ENCODE assay signal across 8 mouse cellular contexts in the genomic region with DNA sequence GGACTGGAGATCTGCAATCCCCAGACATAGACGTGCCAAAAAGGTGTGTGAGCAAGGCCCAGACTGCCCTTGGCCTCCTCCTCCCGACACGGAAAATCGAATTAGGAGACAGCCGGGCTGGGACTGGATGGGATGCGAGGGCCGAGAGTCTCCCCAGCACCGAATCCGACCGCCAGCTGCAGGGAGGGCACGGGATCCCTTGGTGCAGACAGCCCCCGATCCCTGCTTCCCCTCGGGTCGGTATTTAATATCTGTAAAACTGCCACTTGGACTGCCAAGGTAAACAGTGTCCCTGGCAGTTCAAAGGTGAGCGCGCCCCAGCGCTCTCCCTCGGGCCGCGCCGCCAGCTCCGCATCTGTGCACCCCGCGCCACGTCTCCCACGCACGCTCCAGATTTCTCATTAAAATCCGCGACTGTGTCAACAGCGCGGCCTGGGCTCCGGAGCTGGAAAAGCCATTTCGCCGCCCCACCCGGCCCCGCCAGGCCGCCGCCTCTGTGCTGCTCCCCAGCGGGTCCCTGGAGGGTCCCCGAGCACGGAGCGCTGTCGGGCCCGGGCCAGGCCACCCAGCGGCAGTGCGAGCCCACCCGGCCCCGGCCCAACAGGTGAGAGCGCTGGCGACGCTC. TPM values are rescaled to one million over a fixed set of nuclear protein-coding genes. Genes with fewer than 3 reads are reported as not detected.
DNase-seq lines count a peak whose midpoint lies in the region; ATAC-seq and TF ChIP-seq lines count a peak whose summit lies in the region.

No protein-coding gene starts in this region.

- H3K4me3 ChIP-seq in hindbrain, embryonic 12.5 days, result peak overlapping the region; percentile 43
- peak overlapping the region; percentile 21; the same call in 1 of the 2 replicates for H3K4me3 ChIP-seq in liver, embryonic 15.5 days (replicated peaks)
- peak overlapping the region; percentile 35 for H3K4me3 ChIP-seq in stomach, postnatal 0 days (ENCODE audit: low read depth, low read length)

- H3K27ac ChIP-seq in hindbrain, embryonic 12.5 days, result no peak overlapping the region
- H3K27ac ChIP-seq in liver, embryonic 15.5 days (replicated peaks), result no peak overlapping the region
- H3K27ac ChIP-seq in stomach, postnatal 0 days (replicated peaks), result no peak overlapping the region

- H3K9ac ChIP-seq in hindbrain, embryonic 12.5 days, result peak overlapping the region; percentile 49
- no peak overlapping the region for H3K9ac ChIP-seq in liver, embryonic 15.5 days
- peak overlapping the region; percentile 45; the same call in 1 of the 2 replicates for H3K9ac ChIP-seq in stomach, postnatal 0 days (ENCODE audit: low read length)

- WGBS in hindbrain, embryonic 12.5 days, result under 1% methylated on average over 51 of the region's 51 CpGs
- 3% methylated on average over 51 of the region's 51 CpGs for WGBS in liver, embryonic 15.5 days (ENCODE audit: insufficient replicate concordance)
- 3% methylated on average over 47 of the region's 51 CpGs for WGBS in stomach, postnatal 0 days

- no peak for TF ChIP-seq EP300 in stomach, postnatal 0 days (optimal IDR thresholded peaks at IDR 0.05)

- H3K27me3 ChIP-seq in hindbrain, embryonic 12.5 days, result peaks cover 63% of the 10 kb centered on the region
- peaks cover 73% of the 10 kb centered on the region for H3K27me3 ChIP-seq in liver, embryonic 15.5 days
- H3K27me3 ChIP-seq in stomach, postnatal 0 days (ENCODE audit: control insufficient read depth, insufficient read depth, low read length), result peaks cover 4% of the 10 kb centered on the region; the same call in 1 of the 2 replicates

- intact Hi-C loops in gastrocnemius, postnatal 14 days (cut with DNase I; ENCODE audit: low total_unique reads), result no loop called here
- intact Hi-C loops in gastrocnemius, postnatal 36 days (cut with DNase I), result no loop called here

- peak overlapping the region; percentile 81 for H3K4me2 ChIP-seq in hindbrain, embryonic 12.5 days (replicated peaks)
- peak overlapping the region; percentile 48 for H3K4me2 ChIP-seq in liver, embryonic 15.5 days
- H3K4me2 ChIP-seq in stomach, postnatal 0 days (replicated peaks; ENCODE audit: low read depth), result peak overlapping the region; percentile 61

- DNase-seq in gastrocnemius, postnatal 14 days, result peak; percentile 15
- no peak for DNase-seq in gastrocnemius, postnatal 36 days
- peak; percentile 37 for DNase-seq in ES-CJ7 (ENCODE audit: low read depth, low spot score)
- peak; percentile 24 for DNase-seq in stomach, postnatal 0 days (ENCODE audit: low spot score)
- DNase-seq in thymus, adult 18-20 months, result no peak

- no peaks in the 10 kb centered on the region for H3K36me3 ChIP-seq in hindbrain, embryonic 12.5 days
- H3K36me3 ChIP-seq in liver, embryonic 15.5 days (replicated peaks), result no peaks in the 10 kb centered on the region
- H3K36me3 ChIP-seq in stomach, postnatal 0 days (ENCODE audit: control insufficient read depth, insufficient read depth, low read length), result no peaks in the 10 kb centered on the region

- peaks cover 12% of the 10 kb centered on the region for H3K4me1 ChIP-seq in hindbrain, embryonic 12.5 days
- no peaks in the 10 kb centered on the region for H3K4me1 ChIP-seq in liver, embryonic 15.5 days (replicated peaks)
- H3K4me1 ChIP-seq in stomach, postnatal 0 days (replicated peaks; ENCODE audit: control insufficient read depth, insufficient read depth), result no peaks in the 10 kb centered on the region; the same call in 1 of the 2 replicates

- peak; percentile 65 for ATAC-seq in hindbrain, embryonic 12.5 days (ENCODE audit: low FRiP score)
- ATAC-seq in liver, embryonic 15.5 days (ENCODE audit: insufficient read depth), result no peak
- ATAC-seq in stomach, postnatal 0 days (ENCODE audit: low FRiP score, low TSS enrichment), result peak; percentile 46; the same call in 1 of the 2 replicates
- no peak for ATAC-seq in erythroid progenitor cell, adult 5-6 weeks (replicated peaks; ENCODE audit: low FRiP score, poor library complexity, severe bottlenecking)

- no peaks in the 10 kb centered on the region for H3K9me3 ChIP-seq in hindbrain, embryonic 12.5 days (replicated peaks)
- H3K9me3 ChIP-seq in liver, embryonic 15.5 days (replicated peaks), result no peaks in the 10 kb centered on the region
- H3K9me3 ChIP-seq in stomach, postnatal 0 days (ENCODE audit: control insufficient read depth, low read length), result no peaks in the 10 kb centered on the region

- TF ChIP-seq CTCF in stomach, postnatal 0 days (IDR thresholded peaks at IDR 0.05; ENCODE audit: low read depth), result no peak

RNA-seq across cellular contexts. Expression of a gene that starts 21.7 kb away (rescaled TPM):
- not detected for total RNA-seq in gastrocnemius, postnatal 14 days (2021)
- not detected for total RNA-seq in gastrocnemius, postnatal 36 days (2021)
- polyA plus RNA-seq in hindbrain, embryonic 12.5 days (2016; fragmentation: Nextera tagmentation; extraction: Ambion mirVana), result not detected in 2 replicates
- not detected in 2 replicates for polyA plus RNA-seq in liver, embryonic 15.5 days (2015; fragmentation: Nextera tagmentation; extraction: Ambion mirVana)
- not detected in 2 replicates for polyA plus RNA-seq in stomach, postnatal 0 days (2015; fragmentation: Nextera tagmentation; extraction: Ambion mirVana)
- not detected in 2 replicates for total RNA-seq in erythroid progenitor cell, adult 5-6 weeks (2015; ENCODE audit: low replicate concordance)
- not detected in 2 replicates for total RNA-seq in erythroid progenitor cell, adult 5-6 weeks (2017; ENCODE audit: low replicate concordance)

Comparison
In these comparisons a context has a peak if more than half of its experiments do, and no peak if none do; other contexts are left out.
1. DNase-seq: peak in gastrocnemius, postnatal 14 days (single experiment), ES-CJ7 (single experiment) and stomach, postnatal 0 days (single experiment); none in gastrocnemius, postnatal 36 days (0 of 2) and thymus, adult 18-20 months (0 of 2).
2. ATAC-seq: peak in hindbrain, embryonic 12.5 days (single experiment) and stomach, postnatal 0 days (single experiment); none in liver, embryonic 15.5 days (single experiment) and erythroid progenitor cell, adult 5-6 weeks (single experiment).
3. Peak in every context shown above with its lines, with median percentiles within 50 percentile points of each other: H3K4me2 ChIP-seq and H3K4me3 ChIP-seq.